Comparison of ENCODE assay signal across 7 mouse cellular contexts in genomic region chr11:119428649-119429136, GRCm38 (mm10). TPM values are rescaled to one million over a fixed set of nuclear protein-coding genes. Genes with fewer than 3 reads are reported as not detected.
DNase-seq lines count a peak whose midpoint lies in the region; ATAC-seq and TF ChIP-seq lines count a peak whose summit lies in the region.

No protein-coding gene starts in this region.

- TF ChIP-seq POLR2A in lung, adult 2 months (IDR thresholded peaks at IDR 0.05; ENCODE audit: borderline replicate concordance, extremely low read depth, low read depth, low read length), result no peak

- peak overlapping the region; percentile 37 for H3K4me2 ChIP-seq in intestine, postnatal 0 days (replicated peaks; ENCODE audit: low read depth)
- peak overlapping the region; percentile 74 for H3K4me2 ChIP-seq in neural tube, embryonic 15.5 days

- peak; percentile 87 for ATAC-seq in intestine, postnatal 0 days
- ATAC-seq in neural tube, embryonic 15.5 days (ENCODE audit: low FRiP score), result no peak

- no peaks in the 10 kb centered on the region for H3K27me3 ChIP-seq in intestine, postnatal 0 days (replicated peaks; ENCODE audit: control insufficient read depth, insufficient read depth, low read length)
- H3K27me3 ChIP-seq in neural tube, embryonic 15.5 days (replicated peaks), result no peaks in the 10 kb centered on the region

- H3K4me1 ChIP-seq in intestine, postnatal 0 days (replicated peaks; ENCODE audit: control insufficient read depth, insufficient read depth, low read length), result no peaks in the 10 kb centered on the region
- peaks cover 3% of the 10 kb centered on the region for H3K4me1 ChIP-seq in lung, adult 2 months (ENCODE audit: control insufficient read depth, insufficient read depth, low read length)
- H3K4me1 ChIP-seq in neural tube, embryonic 15.5 days, result peaks cover 10% of the 10 kb centered on the region

- H3K27ac ChIP-seq in intestine, postnatal 0 days (ENCODE audit: low read depth, low read length), result no peak overlapping the region
- peak overlapping the region; percentile 56; the same call in 1 of the 2 replicates for H3K27ac ChIP-seq in neural tube, embryonic 15.5 days (replicated peaks)

- no peak overlapping the region for H3K9ac ChIP-seq in intestine, postnatal 0 days (ENCODE audit: low read depth, low read length)
- peak overlapping the region; percentile 32; the same call in 1 of the 2 replicates for H3K9ac ChIP-seq in neural tube, embryonic 15.5 days (replicated peaks)

- no peak overlapping the region for H3K4me3 ChIP-seq in intestine, postnatal 0 days (ENCODE audit: low read depth, low read length)
- no peak overlapping the region for H3K4me3 ChIP-seq in lung, adult 2 months (replicated peaks; ENCODE audit: extremely low read depth, low read depth, low read length)
- peak overlapping the region; percentile 37 for H3K4me3 ChIP-seq in neural tube, embryonic 15.5 days (replicated peaks)

- WGBS in intestine, postnatal 0 days, result 3% methylated on average over 32 of the region's 35 CpGs
- WGBS in lung, adult 2 months, result 3% methylated on average over 21 of the region's 35 CpGs
- WGBS in neural tube, embryonic 15.5 days, result 1% methylated on average over 22 of the region's 35 CpGs

- peak; percentile 66 for DNase-seq in Muller cell, postnatal 12 days (ENCODE audit: inconsistent ontology term)
- DNase-seq in c-Kit-positive CD71-positive TER-119-negative erythroid progenitor cells, embryonic 14.5 days (ENCODE audit: low read depth), result peak; percentile 49
- peak; percentile 38 for DNase-seq in gastrocnemius, postnatal 25 days
- peak; percentile 31 for DNase-seq in lung, adult 2 months
- DNase-seq in layer of hippocampus, postnatal 10 days (ENCODE audit: low spot score in 2 of 2), result no peak

- H3K36me3 ChIP-seq in intestine, postnatal 0 days (ENCODE audit: control insufficient read depth, insufficient read depth), result peaks cover 91% of the 10 kb centered on the region
- H3K36me3 ChIP-seq in neural tube, embryonic 15.5 days, result no peaks in the 10 kb centered on the region

- H3K9me3 ChIP-seq in intestine, postnatal 0 days (ENCODE audit: control insufficient read depth), result no peaks in the 10 kb centered on the region
- no peaks in the 10 kb centered on the region for H3K9me3 ChIP-seq in neural tube, embryonic 15.5 days (replicated peaks)

- no peak for TF ChIP-seq CTCF in intestine, postnatal 0 days (IDR thresholded peaks at IDR 0.05; ENCODE audit: low read depth)
- no peak for TF ChIP-seq CTCF in lung, adult 2 months (IDR thresholded peaks at IDR 0.05; ENCODE audit: insufficient read depth, low read length)

RNA-seq across cellular contexts. Expression of gene Rnf213, which starts 35.8 kb away (rescaled TPM):
- total RNA-seq in gastrocnemius, postnatal 25 days (2021), result 1 to 10 TPM; 5.2 to 5.7 TPM
- polyA plus RNA-seq in intestine, postnatal 0 days (2015; fragmentation: Nextera tagmentation; extraction: Ambion mirVana), result 23.1 and 23.2 TPM in 2 replicates
- 19.5 and 24.3 TPM in 2 replicates for polyA plus RNA-seq in lung, adult 2 months (2012; rRNA removed)
- polyA plus RNA-seq in neural tube, embryonic 15.5 days (2015; fragmentation: Nextera tagmentation; extraction: Ambion mirVana), result 1.1 and 3.9 TPM in 2 replicates
- 1 to 10 TPM; 3.8 TPM for total RNA-seq in layer of hippocampus, postnatal 10 days (2021)

Comparison
In these comparisons a context has a peak if more than half of its experiments do, and no peak if none do; other contexts are left out.
1. DNase-seq: peak in Muller cell, postnatal 12 days (single experiment), c-Kit-positive CD71-positive TER-119-negative erythroid progenitor cells, embryonic 14.5 days (single experiment), gastrocnemius, postnatal 25 days (single experiment) and lung, adult 2 months (single experiment); none in layer of hippocampus, postnatal 10 days (0 of 2).